Mouse (Mus musculus) kidney, adult 2 months (tissue): Measurements from ENCODE around the gene Gabarapl1.

Experiments used
- CTCF ChIP-seq: fragments of 200-500 bp; conservative IDR thresholded peaks from 2 replicates; pipeline ENCODE4 v1.5.1; 2011; ENCODE audit warnings: low read depth, mild to moderate bottlenecking, control low read depth, low read length, moderate library complexity, mixed read lengths; ENCODE audit not compliant: insufficient read depth, insufficient read length
- POLR2A ChIP-seq: fragments of 200-500 bp; IDR thresholded peaks from one replicate; pipeline ENCODE4 v1.6.1; 2011; ENCODE audit warnings: low read depth, low read length, control low read depth

DNA sequence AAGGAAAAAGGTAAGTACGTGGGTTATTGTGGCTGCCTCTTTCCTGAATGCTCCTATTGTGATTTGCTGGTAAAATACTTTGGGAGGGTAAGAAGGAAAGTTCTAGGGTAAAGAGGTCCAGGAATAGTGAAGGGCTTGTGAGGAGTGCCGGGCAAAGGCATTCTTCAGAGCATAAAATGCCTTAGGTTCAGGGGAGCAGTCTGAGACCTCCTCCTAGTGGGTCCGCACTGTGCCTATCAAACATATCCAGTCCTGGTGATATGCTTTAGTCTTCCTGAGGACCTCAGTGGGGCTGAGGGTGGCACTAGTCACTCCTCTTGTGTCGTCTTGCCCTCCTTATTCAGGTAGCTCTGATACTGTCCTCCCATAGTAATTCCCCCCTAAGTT, 26.7 kb downstream of the Gabarapl1 start:
- TF ChIP-seq CTCF: no peak
- no peak for TF ChIP-seq POLR2A
